Mouse (Mus musculus) adrenal gland, adult (tissue): ENCODE measurements at regions not wholly inside any gene's neighbourhood (a gene's known extent, or its start where the extent isn't known, plus 50 kb on each side); places are given as distances from the start of the nearest gene placed in this dataset.

Source experiments
- DNase-seq, 2 experiments: peaks; one replicate each; pipeline ENCODE4 v3.0.0; 2022 to 2023; ENCODE audit warnings: low spot score in 1 of 2; ENCODE audit not compliant: inconsistent age in 2 of 2

DNA sequence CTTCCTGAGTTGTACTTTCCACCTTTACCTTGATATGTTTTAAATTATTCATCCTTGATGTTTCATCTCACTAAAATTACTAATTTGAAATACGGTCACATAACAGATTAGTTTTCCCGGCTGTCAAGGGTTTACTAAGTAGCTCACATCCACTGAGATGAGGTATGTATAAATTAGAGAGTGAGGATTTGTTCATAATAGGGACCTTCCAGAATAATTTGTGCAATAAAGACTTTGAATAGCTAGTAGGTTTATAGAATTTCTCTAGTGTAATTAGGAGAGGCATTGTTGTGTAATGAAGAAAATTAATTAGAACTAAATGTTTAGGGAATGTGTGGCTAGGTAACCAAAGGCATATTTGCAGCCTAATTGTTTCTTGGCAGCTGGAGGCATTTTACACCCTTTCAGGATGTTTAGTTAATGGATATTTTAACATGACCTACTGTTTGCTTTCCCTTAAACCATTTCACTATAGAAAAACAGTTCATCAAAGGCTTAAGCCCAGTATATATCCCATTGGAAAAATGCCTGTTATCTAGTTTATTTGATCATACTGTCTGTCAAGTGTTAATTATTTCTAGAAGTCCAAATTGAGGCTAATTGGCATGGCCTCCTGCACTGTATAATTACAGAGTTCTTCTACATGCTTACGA, 70.8 kb downstream of the Mat2b start:
- no peak for DNase-seq

- DNase-seq: no peak
These were observed 75.0 kb downstream of the Mat2b start for GRCm38 (mm10) chr11:40620036-40620435.

DNA sequence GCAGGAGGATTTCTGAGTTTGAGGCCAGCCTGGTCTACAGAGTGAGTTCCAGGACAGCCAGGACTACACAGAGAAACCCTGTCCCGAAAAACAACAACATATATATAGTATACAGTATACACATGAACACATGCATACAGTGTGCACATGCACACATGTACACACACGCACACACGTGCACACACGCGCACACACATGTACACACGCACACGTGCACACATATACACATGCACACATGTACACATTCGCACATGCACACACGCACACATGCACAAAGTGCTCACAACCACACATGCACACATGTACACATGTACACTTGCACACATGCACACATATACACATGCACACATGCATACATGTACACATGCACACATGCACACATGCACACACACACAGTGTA, 92.0 kb downstream of the Mat2b start:
- DNase-seq: no peak

- peak in 1 of 2 experiments; percentile 84 for DNase-seq
These were observed 93.5 kb downstream of the Mat2b start for GRCm38 (mm10) chr11:40601572-40601909.

- peak in 1 of 2 experiments; percentile 17 for DNase-seq
These were observed 94.0 kb downstream of the Mat2b start for GRCm38 (mm10) chr11:40600773-40601571.

DNA sequence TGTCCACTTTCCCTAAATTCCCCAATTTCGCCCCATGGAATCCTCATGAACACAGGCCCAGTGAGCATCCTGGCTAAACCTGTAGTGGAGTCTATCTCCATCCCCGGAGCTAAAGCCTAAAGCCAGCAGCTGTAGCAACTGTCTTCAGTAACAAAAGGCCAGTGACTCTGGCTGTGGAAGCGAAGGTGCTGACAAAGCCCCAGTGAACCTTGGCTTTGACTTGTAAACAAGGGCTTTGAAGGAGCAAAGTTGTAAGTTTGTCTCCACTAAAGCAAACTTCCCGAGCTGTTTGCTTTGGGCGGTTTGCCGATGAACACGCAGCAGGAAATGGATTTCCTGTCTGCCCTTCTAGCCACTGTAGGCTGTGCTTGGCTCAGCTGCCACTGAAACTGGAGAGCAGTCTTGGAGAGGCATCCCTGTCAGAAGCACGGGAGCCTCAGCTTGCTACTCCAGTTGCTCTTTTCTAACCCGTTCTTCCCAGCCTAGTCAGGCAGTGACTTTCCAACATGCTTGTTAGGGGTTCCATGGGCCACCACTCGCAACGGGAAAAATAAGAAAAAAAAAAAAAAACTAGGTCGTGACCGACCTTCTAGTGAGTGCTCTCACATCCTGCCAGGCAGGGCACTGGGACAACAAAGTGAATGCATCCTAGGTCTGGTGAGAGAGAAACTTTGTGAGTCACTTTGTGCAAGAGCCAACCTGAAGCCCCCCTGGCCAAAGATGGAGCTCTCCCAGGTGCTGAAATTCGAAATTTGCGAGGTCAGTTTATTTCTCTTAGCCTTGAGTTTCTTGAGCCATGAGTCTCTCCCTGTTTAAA, 94.8 kb downstream of the Mat2b start:
- DNase-seq: peak; percentile 11 to 72

GRCm38 (mm10) chr11:40596347-40596746, 98.7 kb downstream of the Mat2b start:
- no peak for DNase-seq

- DNase-seq: no peak
These were observed 102.9 kb downstream of the Mat2b start for GRCm38 (mm10) chr11:40592056-40592455.

GRCm38 (mm10) chr11:40573758-40574139, 121.3 kb downstream of the Mat2b start:
- DNase-seq: no peak

DNA sequence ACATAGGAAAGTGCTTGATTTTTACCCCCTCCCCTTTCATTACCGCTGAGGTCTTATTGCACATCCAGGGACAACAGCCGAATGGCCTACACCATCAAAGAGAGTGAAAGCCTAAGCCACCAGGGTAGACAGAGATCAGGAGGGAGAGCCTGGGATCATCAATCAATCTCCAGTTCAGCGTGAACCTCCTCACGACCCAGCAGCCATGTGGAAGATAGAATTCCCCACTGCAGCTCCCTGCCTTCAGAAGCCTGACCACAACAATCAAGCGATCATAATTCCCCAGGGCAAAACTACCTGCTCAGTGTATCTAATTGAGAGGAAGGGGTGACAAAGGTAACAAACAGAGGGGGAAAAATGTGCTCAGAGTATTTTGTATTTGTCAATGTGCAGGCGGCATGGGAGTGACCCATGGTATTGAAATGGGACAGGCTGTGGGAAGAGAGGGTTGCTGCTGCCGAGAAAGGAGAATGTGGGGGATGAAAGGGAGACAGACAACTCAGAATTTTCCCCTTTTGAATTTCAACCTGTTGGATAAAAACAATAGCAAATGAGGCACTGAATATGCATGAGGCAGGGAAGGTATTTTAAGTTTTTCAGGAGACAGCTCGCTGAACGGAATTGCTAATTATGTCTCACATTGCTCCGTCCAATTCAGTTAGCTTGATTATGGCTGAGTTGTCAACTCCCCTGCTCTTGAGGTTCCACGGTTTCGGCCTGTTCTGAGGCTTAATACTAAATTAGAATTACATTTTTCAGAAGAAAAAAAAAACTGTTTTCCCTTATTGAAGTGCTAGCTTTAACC, 121.8 kb downstream of the Mat2b start:
- no peak for DNase-seq

DNA sequence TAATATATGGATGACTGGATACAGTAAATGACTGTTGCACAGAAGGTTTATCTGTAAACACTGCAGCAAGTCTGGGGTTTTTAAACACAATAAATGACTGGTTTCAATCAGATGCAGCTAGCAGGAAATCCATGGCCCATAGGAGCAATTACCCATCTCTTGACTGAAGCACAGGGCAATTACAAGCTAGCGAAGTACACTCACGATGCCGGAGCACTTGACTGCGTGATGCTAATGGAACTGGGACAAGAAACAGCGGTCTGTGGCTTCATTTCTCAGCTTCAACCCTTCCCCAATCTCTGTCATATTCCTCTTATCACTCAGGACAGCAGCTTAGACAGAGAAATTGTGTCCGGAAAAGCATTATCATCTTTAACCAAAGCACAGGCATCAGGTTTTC, 132.1 kb downstream of the Mat2b start:
- no peak for DNase-seq

GRCm38 (mm10) chr11:40561983-40562382, 133.0 kb downstream of the Mat2b start:
- DNase-seq: peak in 1 of 2 experiments; percentile 21

DNA sequence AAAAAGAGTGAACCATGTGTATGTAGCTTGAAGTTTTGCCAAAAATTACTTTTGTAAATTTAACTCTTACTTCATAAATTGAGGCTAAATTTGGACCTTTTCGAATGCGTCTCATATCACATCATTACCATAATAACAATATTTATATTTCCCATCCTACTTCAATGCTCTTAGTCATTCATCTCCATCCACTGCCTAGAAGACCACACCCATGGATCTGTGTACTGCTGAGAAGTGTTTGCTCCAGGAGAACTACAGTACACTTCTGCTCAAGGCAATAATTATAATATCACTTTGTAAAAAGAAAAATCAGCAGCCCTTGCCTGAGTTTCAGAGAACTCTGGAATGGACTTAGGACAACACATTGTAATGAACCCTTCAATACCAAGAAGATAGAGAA, 133.6 kb downstream of the Mat2b start:
- DNase-seq: no peak

DNA sequence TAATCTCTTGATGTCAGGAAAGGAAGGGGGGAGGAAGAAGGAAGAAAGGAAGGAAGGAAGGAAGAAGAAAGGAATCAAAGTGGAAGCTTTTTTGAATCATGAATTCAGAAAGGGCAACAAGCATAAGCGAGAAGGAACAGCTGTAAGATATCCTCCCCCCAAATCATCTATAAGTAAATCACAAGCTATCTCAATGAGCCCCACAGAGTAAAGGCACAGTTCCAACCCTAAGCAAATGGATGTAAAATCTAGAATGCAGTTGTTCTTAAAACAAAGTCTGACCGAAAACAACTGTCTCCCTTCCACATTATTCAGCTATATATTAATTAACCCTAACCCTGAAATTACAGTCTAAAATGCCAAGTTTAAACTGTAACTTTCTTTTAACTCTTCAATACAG, 136.5 kb downstream of the Mat2b start:
- no peak for DNase-seq

DNA sequence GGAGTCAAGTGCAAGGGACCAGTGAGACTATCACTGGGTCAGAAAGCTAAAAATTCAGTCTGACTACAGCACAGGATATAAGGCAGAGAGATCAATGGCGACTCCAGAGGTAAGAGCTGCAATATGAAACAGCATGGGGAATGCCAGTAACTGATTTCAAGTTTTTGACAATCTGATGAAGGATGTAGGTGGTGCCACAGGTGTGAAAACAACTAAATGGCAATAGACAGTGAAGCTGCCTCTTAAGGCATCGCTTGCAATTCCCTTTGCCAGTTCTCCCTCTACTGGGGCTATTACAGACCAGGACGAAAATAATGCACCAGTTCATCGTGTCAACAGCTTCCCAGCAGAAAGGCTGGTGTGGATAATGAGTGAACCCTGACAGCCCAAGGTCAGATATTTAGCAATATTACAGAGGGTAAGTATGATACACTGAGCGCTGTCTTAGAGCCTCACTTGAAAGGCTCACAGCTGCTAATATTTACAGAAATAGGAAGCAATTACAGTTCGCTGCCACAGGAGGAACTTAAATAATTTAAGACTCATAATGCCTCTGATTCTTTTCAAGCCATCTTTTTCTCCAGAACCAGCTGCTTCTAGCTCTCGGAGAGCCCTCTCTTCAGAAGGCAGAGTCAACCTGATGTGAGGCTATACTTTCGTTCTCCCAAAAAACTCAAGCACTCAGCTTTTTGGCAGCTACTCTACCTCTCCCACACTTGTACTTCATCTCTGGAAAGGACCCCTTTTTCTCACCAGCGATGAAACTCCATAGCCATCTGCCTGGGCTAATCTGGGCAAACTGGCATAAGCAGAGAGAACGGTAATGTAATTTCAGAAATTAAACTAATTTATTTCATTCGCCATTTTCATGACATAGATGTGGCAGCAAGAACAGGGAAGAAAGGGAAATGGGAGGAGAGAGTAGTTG, 139.9 kb downstream of the Mat2b start:
- DNase-seq: no peak

DNA sequence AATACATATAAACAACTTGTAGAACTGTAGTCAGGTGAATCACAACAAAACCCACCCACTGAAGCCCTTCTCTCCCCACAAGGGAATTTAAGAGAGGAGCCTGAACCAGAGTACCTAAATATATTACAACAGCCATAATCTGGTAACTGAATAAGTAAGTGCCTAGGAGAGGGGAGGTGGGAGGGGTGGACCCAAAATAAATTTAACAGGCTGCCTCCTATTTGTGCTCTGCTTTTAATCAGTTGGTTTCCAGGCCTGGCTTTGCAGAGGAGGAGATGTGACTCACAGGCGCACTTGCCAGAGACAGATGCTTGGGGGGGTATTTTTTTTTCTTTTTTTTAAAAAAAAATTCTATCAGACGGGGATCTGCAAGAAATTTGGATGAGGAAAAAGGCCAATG, 142.9 kb downstream of the Mat2b start:
- peak in 1 of 2 experiments; percentile 24 for DNase-seq

DNA sequence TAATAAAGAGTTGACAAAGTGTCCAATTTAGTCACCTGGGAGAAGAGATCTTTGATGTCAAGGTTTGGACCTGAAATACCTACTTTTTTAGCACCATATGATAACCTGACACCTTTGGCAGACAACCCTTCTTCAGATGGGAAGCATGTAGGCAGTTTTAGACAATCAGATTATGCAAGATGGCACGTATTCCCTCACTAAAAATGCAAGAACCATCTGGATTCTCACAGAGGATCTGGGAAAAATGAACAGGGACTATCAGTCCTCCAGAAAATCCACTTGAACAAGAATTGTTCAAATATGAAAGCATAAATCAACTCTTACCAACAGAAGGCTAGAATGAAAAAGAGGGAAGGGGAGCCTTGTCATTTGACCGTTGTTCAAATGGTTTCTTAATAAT, 148.4 kb downstream of the Mat2b start:
- DNase-seq: no peak

- no peak for DNase-seq
These were observed 149.5 kb downstream of the Mat2b start for GRCm38 (mm10) chr11:40545537-40545936.

DNA sequence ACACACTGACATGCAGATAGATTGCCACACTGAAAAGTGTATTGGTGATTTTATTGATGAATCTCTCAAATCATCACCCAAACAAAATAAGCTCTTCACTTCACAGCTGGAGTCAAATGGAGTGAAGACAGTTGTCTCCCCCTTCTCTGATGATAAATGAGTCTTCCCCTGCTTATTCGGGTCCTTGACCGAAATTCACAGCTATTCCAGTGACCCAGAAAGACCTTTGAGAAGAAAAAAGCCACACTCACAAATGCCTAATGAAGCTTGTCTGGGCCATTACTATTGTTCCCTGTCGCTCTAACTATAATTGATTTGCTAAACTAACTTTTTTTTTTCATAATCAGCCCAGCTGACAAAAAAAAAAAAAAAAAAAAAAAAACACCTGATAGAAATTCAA, 154.8 kb downstream of the Mat2b start:
- DNase-seq: no peak

- DNase-seq: no peak
These were observed 155.2 kb downstream of the Mat2b start for GRCm38 (mm10) chr11:40539776-40540175.
